Mouse (Mus musculus) forebrain, embryonic 12.5 days (tissue): ENCODE measurements around the gene Fam161a. TPM values are rescaled to one million over a fixed set of nuclear protein-coding genes. Genes with fewer than 3 reads are reported as not detected.
"Not testable (repeated sequence)": the region's sequence is repeated elsewhere in the genome, so short reads cannot be mapped to it uniquely, and the experiment has no call there.

Experiments used
- ATAC-seq: fragments of 200-750 bp; cut with Nextera tagmentation; 2 replicates; pipeline ENCODE4 v1.8.0; 2017; ENCODE audit warnings: moderate TSS enrichment; ENCODE audit not compliant: low FRiP score
- H3K27ac ChIP-seq: fragments of 300-500 bp; sonication (generic); 2 replicates; pipeline ENCODE4 v1.5.1; 2016; ENCODE audit warnings: mild to moderate bottlenecking
- H3K27me3 ChIP-seq: fragments of 300-500 bp; sonication (generic); 2 replicates; pipeline ENCODE4 v1.6.1; 2016; ENCODE audit warnings: mild to moderate bottlenecking
- H3K36me3 ChIP-seq: fragments of 300-500 bp; sonication (generic); replicated peaks from 2 replicates; pipeline ENCODE4 v1.6.1; 2016; ENCODE audit warnings: mild to moderate bottlenecking
- H3K4me1 ChIP-seq: fragments of 300-500 bp; sonication (generic); 2 replicates; pipeline ENCODE4 v1.6.1; 2016
- H3K4me2 ChIP-seq: fragments of 300-500 bp; sonication (generic); 2 replicates; pipeline ENCODE4 v1.6.1; 2016; ENCODE audit warnings: mild to moderate bottlenecking, moderate library complexity
- H3K4me3 ChIP-seq: fragments of 300-500 bp; sonication (generic); replicated peaks from 2 replicates; pipeline ENCODE4 v1.5.1; 2016; ENCODE audit warnings: mild to moderate bottlenecking
- H3K9ac ChIP-seq: fragments of 300-500 bp; sonication (generic); 2 replicates; pipeline ENCODE4 v1.6.1; 2016; ENCODE audit warnings: mild to moderate bottlenecking
- H3K9me3 ChIP-seq: fragments of 300-500 bp; sonication (generic); 2 replicates; pipeline ENCODE4 v1.6.1; 2016
- WGBS: fragments of 180-500 bp; shearing (Covaris S2); methylation state at CpG from one replicate; pipeline ENCODE4 v1.1.7; 2016; 5-methylcytosine and 5-hydroxymethylcytosine counted together
- polyA plus RNA-seq: library from polyadenylated mRNA; unstranded; fragments of >200 nt; fragmentation: Nextera tagmentation; extraction: Ambion mirVana; gene quantifications from 2 replicates; pipeline ENCODE4 v1.2.1, GENCODE M21; 2016

The Fam161a gene
- polyA plus RNA-seq, 1 experiment from 2014 or later, result 2.8 TPM

DNA sequence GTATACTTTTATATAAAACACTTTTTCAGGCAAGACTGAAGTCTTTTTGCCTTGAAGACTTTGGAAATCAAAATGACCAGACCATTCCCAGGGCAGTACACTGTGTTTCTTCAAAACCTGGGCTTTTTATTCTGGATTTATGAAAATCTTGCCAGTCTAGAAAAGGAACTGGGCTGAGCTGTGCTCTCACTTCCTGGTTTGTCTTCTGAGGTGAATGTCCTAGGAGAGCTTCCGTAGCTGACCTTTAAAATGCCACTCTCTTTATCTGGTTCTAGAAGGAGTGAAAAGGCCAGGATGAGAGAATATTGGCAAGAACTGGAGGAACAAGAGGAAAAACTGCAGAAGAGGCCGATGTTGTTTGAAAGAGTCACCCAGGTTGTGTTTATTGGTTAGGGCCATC lies 15.8 kb downstream of the Fam161a start:
- no peak overlapping the region for H3K4me2 ChIP-seq
- H3K9me3 ChIP-seq, result no peaks in the 10 kb centered on the region
- H3K27ac ChIP-seq, result no peak overlapping the region
- 93% methylated on average over 2 of the region's 2 CpGs for WGBS
- ATAC-seq, result no peak
- H3K4me3 ChIP-seq, result no peak overlapping the region
- no peaks in the 10 kb centered on the region for H3K27me3 ChIP-seq
- no peaks in the 10 kb centered on the region for H3K36me3 ChIP-seq
- H3K9ac ChIP-seq, result no peak overlapping the region
- no peaks in the 10 kb centered on the region for H3K4me1 ChIP-seq

DNA sequence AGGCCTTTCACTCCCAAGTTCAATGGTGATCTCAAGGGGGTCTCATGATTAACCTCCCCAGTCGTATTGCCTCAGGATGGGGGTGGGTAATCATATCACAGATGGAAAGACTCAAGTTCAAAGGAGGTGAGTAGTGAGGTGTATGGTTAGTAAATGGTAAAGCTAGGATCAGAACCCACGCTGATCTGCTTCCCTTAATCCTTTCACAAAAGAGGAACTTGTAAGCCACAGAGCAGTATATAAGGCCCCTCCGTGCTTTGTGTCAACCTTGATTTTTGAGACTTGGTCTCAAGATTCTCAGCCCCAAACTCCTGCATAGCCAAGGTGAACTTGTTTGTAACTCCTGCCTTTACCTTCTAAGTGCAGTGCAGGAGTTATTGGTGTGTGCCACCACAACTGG lies 16.8 kb downstream of the Fam161a start:
- ATAC-seq, result no peak
- WGBS, result 54% methylated on average over 3 of the region's 3 CpGs

DNA sequence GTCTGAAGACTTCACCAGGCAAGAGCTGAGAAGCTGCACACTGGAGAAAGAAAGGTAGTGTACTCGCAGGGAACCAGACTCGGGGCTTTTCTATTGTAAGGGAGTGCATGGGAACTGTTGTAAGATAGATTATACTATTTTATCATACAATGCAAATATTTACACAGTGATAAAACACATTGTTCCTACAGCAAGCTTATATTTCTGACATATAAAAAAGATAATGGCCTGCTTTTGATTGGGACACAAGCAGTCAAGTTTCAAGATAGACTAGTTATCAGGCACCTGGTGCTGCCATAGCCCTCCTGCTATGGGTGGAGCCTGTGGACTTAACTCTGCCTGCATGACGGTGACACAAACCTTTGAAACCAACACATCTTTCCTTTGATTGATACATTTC lies 21.6 kb downstream of the Fam161a start:
- H3K9ac ChIP-seq, result no peak overlapping the region
- WGBS, result 65% methylated on average over 3 of the region's 3 CpGs
- no peaks in the 10 kb centered on the region for H3K36me3 ChIP-seq
- no peaks in the 10 kb centered on the region for H3K4me1 ChIP-seq
- H3K27me3 ChIP-seq, result no peaks in the 10 kb centered on the region
- H3K27ac ChIP-seq, result no peak overlapping the region
- ATAC-seq, result no peak
- no peak overlapping the region for H3K4me3 ChIP-seq
- no peaks in the 10 kb centered on the region for H3K9me3 ChIP-seq
- no peak overlapping the region for H3K4me2 ChIP-seq

More for the DNA sequence above, 16.8 kb downstream of the Fam161a start:
- Histone ChIP-seq H3K27me3 (no peaks in the 10 kb centered on the region), H3K4me2 (no peak overlapping the region), H3K4me3 (no peak overlapping the region), H3K36me3 (no peaks in the 10 kb centered on the region), H3K4me1 (no peaks in the 10 kb centered on the region), H3K9me3 (no peaks in the 10 kb centered on the region), H3K27ac (no peak overlapping the region), H3K9ac (no peak overlapping the region)

DNA sequence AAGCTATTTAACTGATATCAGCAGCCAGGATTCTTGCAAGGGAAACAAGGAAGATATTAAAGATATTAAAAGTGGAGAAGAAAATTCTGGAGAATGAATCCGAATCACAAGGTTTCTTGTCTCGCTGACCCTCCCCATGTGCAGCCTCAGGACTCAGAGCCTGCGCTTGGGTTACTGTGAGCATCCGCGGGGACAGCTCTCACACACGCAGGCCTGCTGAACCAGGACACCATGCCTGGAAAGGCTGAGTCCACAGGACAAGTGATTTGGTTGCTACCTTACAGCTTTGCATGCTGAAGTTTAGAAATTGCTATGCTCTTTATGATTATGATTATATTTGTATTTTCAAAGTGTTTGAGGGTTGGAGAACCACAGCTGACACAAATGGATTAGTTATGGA lies 22.1 kb downstream of the Fam161a start:
- Histone ChIP-seq H3K36me3 (no peaks in the 10 kb centered on the region), H3K9ac (no peak overlapping the region), H3K9me3 (no peaks in the 10 kb centered on the region), H3K27me3 (no peaks in the 10 kb centered on the region), H3K27ac (no peak overlapping the region), H3K4me3 (no peak overlapping the region), H3K4me2 (no peak overlapping the region), H3K4me1 (no peaks in the 10 kb centered on the region)
- no peak for ATAC-seq
- 86% methylated on average over 6 of the region's 6 CpGs for WGBS

DNA sequence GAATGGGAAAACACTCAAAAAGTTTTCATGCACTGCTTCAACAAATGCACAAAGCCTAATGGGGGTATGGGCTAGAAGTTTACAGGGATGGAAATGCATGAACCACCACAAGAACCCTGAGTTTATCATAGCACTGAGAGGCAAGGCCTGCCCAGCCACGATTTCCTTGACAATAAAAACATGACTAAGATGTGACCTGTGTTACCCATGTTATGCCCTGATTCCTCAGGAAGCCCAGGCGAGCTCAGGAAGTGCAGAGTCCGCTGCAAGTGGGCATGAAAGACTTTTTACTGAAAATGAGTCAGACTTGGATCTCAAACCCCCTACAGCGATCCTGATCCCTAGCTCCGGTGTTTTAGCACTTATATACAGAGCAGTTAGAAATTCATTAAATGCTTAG lies 39.9 kb downstream of the Fam161a start:
- Histone ChIP-seq H3K9me3 (no peaks in the 10 kb centered on the region), H3K9ac (no peak overlapping the region), H3K27me3 (no peaks in the 10 kb centered on the region), H3K27ac (no peak overlapping the region), H3K4me3 (no peak overlapping the region), H3K36me3 (no peaks in the 10 kb centered on the region), H3K4me2 (no peak overlapping the region), H3K4me1 (peaks cover 11% of the 10 kb centered on the region)
- 68% methylated on average over 5 of the region's 5 CpGs for WGBS
- ATAC-seq, result no peak

DNA sequence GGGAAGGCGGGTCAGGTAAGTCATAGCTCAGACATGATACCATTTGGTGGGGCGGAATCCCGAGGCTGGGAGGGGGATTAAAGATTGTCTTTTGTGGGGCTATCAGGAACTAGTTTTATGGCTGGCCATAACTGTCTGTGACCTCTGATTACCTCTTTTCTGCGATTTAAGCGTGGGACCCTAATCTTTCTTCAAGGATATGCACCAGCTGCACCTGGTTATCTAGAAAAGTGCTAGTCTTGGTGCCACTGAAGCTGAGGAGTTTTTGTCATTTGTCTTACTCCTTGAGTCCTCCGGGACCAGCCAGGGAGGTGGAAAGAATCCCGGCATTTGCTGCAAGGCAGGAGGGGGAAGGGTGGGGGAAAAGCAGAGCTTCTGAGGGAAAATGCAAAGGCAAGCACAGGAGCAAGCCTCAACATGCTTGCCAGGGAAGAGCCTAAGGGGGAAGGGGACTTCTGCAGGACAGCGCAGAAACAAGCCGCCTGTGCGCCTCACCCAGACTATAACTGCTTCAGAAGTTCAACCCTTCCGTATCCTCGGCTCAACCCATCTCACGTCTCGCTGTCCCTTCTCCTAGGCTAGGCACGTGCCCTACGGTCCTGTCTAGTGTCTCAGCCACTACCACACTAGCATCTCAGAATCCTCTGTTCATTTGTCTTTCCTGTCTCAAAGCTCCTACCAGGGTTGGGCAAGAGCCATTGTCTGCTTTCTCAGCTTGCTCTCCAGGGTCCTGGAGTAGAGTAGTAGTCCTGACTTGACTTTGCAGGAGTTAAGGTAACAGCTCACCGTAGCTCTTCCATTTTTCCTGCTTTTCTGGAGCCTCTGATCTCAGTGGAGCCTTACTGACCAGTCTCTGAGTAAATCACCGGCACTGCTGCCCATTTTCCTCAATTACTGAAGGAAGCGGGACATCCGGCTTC lies 40.6 kb downstream of the Fam161a start:
- H3K27me3 ChIP-seq, result no peaks in the 10 kb centered on the region
- H3K4me3 ChIP-seq, result no peak overlapping the region
- no peak for ATAC-seq
- H3K4me1 ChIP-seq, result peaks cover 11% of the 10 kb centered on the region
- H3K4me2 ChIP-seq, result peak overlapping the region; percentile 15
- H3K9me3 ChIP-seq, result no peaks in the 10 kb centered on the region
- no peaks in the 10 kb centered on the region for H3K36me3 ChIP-seq
- no peak overlapping the region for H3K27ac ChIP-seq
- 48% methylated on average over 20 of the region's 20 CpGs for WGBS
- H3K9ac ChIP-seq, result no peak overlapping the region

DNA sequence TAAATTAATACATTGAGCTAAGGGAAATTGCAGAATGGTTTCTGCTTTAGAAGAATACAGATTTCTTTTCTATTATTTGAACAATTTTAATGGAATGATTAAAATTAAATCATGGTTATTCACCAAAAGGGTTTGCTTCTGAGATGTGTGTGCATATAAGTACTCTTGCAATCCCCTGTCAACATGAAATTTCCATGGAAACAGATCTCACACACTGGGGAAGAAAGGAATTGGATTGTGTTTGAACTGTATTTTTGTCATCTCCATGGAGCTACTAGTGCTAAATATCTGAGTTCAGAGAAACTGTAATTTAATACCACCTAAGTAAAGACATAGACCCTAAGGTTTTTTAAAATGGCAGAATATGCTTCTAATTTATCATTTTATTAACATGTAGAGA lies 42.3 kb downstream of the Fam161a start:
- Histone ChIP-seq H3K27me3 (no peaks in the 10 kb centered on the region), H3K4me3 (no peak overlapping the region), H3K4me2 (no peak overlapping the region), H3K27ac (no peak overlapping the region), H3K9me3 (no peaks in the 10 kb centered on the region), H3K36me3 (no peaks in the 10 kb centered on the region), H3K4me1 (peaks cover 11% of the 10 kb centered on the region), H3K9ac (no peak overlapping the region)
- no peak for ATAC-seq

DNA sequence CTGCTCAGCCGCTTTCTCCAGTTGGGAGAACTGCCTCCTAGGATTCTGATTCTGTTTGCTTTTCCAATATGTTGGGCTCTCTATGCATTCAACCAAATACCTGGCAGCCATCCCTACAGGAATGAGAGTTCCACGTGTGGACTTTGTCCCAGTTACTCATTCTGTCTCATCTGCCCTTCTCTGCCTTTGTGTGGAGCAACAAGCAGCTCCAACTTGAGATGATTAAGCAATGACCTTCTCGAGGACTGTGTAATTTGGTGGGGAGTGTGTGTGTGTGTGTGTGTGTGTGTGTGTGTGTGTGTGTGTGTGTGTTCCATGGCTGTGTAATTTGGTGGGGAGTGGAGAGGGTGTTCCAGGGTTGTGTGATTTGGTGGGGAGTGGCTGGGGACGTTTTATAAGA lies 45.0 kb downstream of the Fam161a start:
- H3K27ac ChIP-seq, result no peak overlapping the region
- H3K9me3 ChIP-seq, result no peaks in the 10 kb centered on the region
- no peaks in the 10 kb centered on the region for H3K36me3 ChIP-seq
- no peak for ATAC-seq
- H3K4me3 ChIP-seq, result no peak overlapping the region
- WGBS, result 70% methylated on average over 4 of the region's 4 CpGs
- peaks cover 11% of the 10 kb centered on the region for H3K4me1 ChIP-seq
- H3K9ac ChIP-seq, result no peak overlapping the region
- H3K27me3 ChIP-seq, result no peaks in the 10 kb centered on the region
- H3K4me2 ChIP-seq, result no peak overlapping the region

DNA sequence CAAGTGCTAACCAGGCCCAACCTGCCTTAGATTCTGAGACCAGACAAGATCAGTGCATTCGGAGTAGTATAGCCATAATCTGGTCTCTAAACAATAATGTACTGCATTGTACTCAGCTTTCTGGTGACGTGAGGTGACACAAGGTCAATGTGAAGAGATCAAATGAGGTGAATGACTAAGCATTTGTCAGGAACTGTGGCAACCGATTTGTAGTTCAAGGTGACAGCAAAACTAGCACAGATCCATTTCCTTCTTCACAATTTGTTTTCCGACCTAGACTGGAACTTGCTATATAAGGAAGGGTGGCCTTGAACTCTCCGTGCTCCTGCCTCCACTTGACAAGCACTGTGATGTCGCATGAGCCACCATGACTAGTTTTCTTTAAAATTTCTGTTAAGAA lies 55.8 kb downstream of the Fam161a start:
- Histone ChIP-seq H3K27ac (no peak overlapping the region), H3K4me3 (no peak overlapping the region), H3K4me2 (no peak overlapping the region), H3K9me3 (no peaks in the 10 kb centered on the region), H3K36me3 (no peaks in the 10 kb centered on the region), H3K9ac (no peak overlapping the region), H3K27me3 (no peaks in the 10 kb centered on the region), H3K4me1 (peaks cover 4% of the 10 kb centered on the region)
- no peak for ATAC-seq
- 81% methylated on average over 6 of the region's 6 CpGs for WGBS

DNA sequence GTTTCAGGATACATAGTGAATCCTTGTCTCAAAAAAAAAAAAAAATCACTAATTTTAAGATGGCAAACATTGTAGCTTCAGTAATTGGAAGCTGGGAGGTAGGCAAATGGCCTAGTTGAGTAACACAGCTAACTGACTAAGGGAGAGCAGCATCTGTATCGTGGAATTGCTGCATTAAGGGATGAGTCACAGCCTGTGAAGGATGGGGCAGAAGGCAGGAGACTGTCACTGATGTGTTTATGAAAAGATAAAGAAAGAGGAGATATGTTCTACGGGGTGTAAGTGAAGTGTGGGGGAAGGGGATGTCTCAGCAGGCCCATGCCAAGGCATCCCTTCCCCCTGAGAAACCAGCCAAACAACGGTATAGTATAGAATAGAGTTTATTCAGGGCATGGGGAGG lies 56.5 kb downstream of the Fam161a start:
- H3K36me3 ChIP-seq, result no peaks in the 10 kb centered on the region
- no peaks in the 10 kb centered on the region for H3K9me3 ChIP-seq
- peaks cover 4% of the 10 kb centered on the region for H3K4me1 ChIP-seq
- no peak for ATAC-seq
- 64% methylated on average over 3 of the region's 3 CpGs for WGBS
- no peak overlapping the region for H3K27ac ChIP-seq
- no peak overlapping the region for H3K4me3 ChIP-seq
- no peak overlapping the region for H3K9ac ChIP-seq
- H3K4me2 ChIP-seq, result no peak overlapping the region
- no peaks in the 10 kb centered on the region for H3K27me3 ChIP-seq

DNA sequence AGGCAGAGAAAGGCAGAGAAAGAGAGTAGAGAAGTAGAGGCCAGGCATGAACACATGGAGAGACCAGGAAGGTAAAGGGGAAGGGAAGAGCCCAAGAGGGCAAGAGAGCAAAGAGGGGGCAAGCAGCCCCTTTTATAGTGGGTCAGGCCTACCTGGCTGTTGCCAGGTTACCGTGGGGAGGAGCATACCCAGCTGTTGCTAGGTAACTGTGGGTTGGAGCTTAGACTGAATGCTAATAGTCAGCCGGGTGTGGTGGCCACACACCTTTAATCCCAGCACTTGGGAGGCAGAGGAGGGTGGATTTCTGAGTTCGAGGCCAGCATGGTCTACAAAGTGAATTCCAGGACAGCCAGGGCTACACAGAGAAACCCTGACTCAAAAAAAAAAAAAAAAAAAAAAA lies 56.9 kb downstream of the Fam161a start:
- H3K9me3 ChIP-seq, H3K4me3 ChIP-seq, H3K4me1 ChIP-seq, H3K27ac ChIP-seq, H3K4me2 ChIP-seq, ATAC-seq, H3K27me3 ChIP-seq, H3K9ac ChIP-seq, H3K36me3 ChIP-seq: not testable (repeated sequence)
- WGBS, result 55% methylated on average over 3 of the region's 3 CpGs

DNA sequence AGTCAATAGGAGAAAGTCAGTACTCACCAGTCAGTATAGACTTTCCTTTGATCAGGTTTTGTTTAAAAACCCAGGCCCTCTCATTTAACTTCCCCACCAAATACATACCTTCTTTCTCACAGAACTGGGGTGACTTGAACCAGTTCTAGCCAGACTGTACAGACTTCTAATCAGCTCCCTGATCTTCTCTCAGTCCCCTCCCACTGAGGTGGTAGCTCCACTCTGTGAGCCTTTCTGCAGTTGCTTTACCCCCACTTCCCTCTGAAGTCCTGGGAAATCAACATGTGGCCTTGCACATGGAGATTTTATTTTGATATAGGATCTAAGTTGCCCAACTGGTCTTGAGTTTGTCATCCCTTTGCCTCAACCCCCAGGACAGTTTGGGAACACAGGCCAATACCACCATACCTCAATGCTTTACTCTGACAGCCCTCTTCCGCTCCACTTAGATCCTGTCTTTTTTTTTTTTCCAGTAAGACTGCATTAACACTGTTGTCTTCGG lies 57.9 kb downstream of the Fam161a start:
- 90% methylated on average over 2 of the region's 2 CpGs for WGBS
- H3K4me3 ChIP-seq, result no peak overlapping the region
- ATAC-seq, result no peak
- H3K9me3 ChIP-seq, result no peaks in the 10 kb centered on the region
- no peak overlapping the region for H3K9ac ChIP-seq
- H3K27me3 ChIP-seq, result no peaks in the 10 kb centered on the region
- H3K4me1 ChIP-seq, result peaks cover 4% of the 10 kb centered on the region
- no peak overlapping the region for H3K4me2 ChIP-seq
- no peak overlapping the region for H3K27ac ChIP-seq
- H3K36me3 ChIP-seq, result no peaks in the 10 kb centered on the region
